Mouse (Mus musculus): Measurements from ENCODE around the gene Frs3.

DNA sequence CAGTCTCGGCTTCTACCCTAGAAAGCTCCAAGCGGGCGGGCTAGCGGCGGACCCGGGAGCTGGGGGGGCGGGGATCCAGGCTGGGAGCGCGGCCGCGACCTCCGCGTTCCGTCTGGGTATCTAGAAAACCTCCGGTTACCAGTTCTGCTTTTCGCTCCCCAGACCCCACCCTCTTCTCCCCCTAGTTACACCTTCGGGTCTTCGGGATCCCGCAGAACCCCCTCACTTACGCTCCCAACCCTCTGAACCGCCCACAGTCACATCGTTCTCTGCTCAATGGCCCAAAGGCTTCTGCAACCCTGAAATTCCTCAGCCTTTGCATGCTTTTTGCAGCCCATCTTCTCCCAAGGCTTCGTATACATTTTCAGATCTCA, 6.5 kb downstream of the Frs3 start:
- no peak for TF ChIP-seq CTCF (IDR thresholded peaks at IDR 0.05; ENCODE audit: borderline replicate concordance, insufficient read depth, low read length)
- no peak for TF ChIP-seq POLR2A (IDR thresholded peaks at IDR 0.05; ENCODE audit: low read depth, low read length)

Measured in embryonic fibroblast, embryonic 13.5 days (primary cell).